ENCODE assay signal across 14 mouse cellular contexts in genomic region chr11:87761806-87762701, GRCm38 (mm10). TPM values are rescaled to one million over a fixed set of nuclear protein-coding genes. Genes with fewer than 3 reads are reported as not detected.
DNase-seq lines count a peak whose midpoint lies in the region; ATAC-seq lines count a peak whose summit lies in the region.
"Had no signal": no experiment of that assay in that cellular context is flagged by ENCODE, and none has a peak within 500 bp of the region (broad histone marks: within the 10 kb centered on the region; RNA-seq: fewer than 3 reads in every experiment).

No protein-coding gene starts in this region.

- no peak overlapping the region for H3K27ac ChIP-seq in forebrain, embryonic 11.5 days (ENCODE audit: low read depth, low read length)
- no peak overlapping the region for H3K27ac ChIP-seq in forebrain, embryonic 10.5 days
- no peak overlapping the region for H3K27ac ChIP-seq in hindbrain, embryonic 10.5 days
- peak overlapping the region; percentile 12; the same call in 1 of the 2 replicates for H3K27ac ChIP-seq in midbrain, embryonic 13.5 days

- H3K4me3 ChIP-seq in forebrain, embryonic 11.5 days (ENCODE audit: low read depth, low read length) = peak overlapping the region; percentile 1; the same call in 1 of the 2 replicates
- no peak overlapping the region for H3K4me3 ChIP-seq in forebrain, embryonic 10.5 days
- H3K4me3 ChIP-seq in hindbrain, embryonic 10.5 days = peak overlapping the region; percentile 48; the same call in 1 of the 2 replicates
- H3K4me3 ChIP-seq in midbrain, embryonic 13.5 days (replicated peaks) = peak overlapping the region; percentile 69

- peak overlapping the region; percentile 60 for H3K4me2 ChIP-seq in forebrain, embryonic 11.5 days (ENCODE audit: low read depth, low read length, severe bottlenecking)
- peak overlapping the region; percentile 94 for H3K4me2 ChIP-seq in midbrain, embryonic 13.5 days (replicated peaks)
- H3K4me2 ChIP-seq: liver, embryonic 11.5 days had no signal

- ATAC-seq in forebrain, embryonic 11.5 days (replicated peaks; ENCODE audit: low FRiP score) = no peak
- ATAC-seq in midbrain, embryonic 13.5 days = no peak

- DNase-seq in forebrain, embryonic 11.5 days (ENCODE audit: low spot score) = no peak
- DNase-seq in forebrain, embryonic 10.5 days (ENCODE audit: extremely low spot score, low spot score) = no peak
- peak; percentile 68 for DNase-seq in brain, adult 2 months (ENCODE audit: low read depth, low spot score)
- no peak for DNase-seq in hindbrain, embryonic 10.5 days (ENCODE audit: low spot score)
- no peak for DNase-seq in testis, postnatal 10 days (ENCODE audit: low spot score)
- no peak for DNase-seq in adrenal gland, adult 18-20 months (ENCODE audit: low spot score in 2 of 2)
- DNase-seq in heart, postnatal 14 days = no peak
- DNase-seq: adrenal gland, postnatal 25 days; gastrocnemius, postnatal 14 days; lung, postnatal 36 days; thymus, adult 18-20 months had no signal

- H3K4me1 ChIP-seq in forebrain, embryonic 11.5 days (replicated peaks; ENCODE audit: control insufficient read depth, insufficient read depth, low read length) = peaks cover 21% of the 10 kb centered on the region
- peaks cover 42% of the 10 kb centered on the region for H3K4me1 ChIP-seq in forebrain, embryonic 10.5 days
- peaks cover 36% of the 10 kb centered on the region for H3K4me1 ChIP-seq in hindbrain, embryonic 10.5 days (replicated peaks)
- peaks cover 60% of the 10 kb centered on the region for H3K4me1 ChIP-seq in midbrain, embryonic 13.5 days (replicated peaks)

- peaks cover 47% of the 10 kb centered on the region for H3K27me3 ChIP-seq in forebrain, embryonic 11.5 days (ENCODE audit: control insufficient read depth, insufficient read depth, low read length)
- peaks cover 79% of the 10 kb centered on the region for H3K27me3 ChIP-seq in forebrain, embryonic 10.5 days (ENCODE audit: poor library complexity, severe bottlenecking)
- H3K27me3 ChIP-seq in hindbrain, embryonic 10.5 days (ENCODE audit: insufficient read depth, poor library complexity, severe bottlenecking) = peaks cover 77% of the 10 kb centered on the region
- peaks cover 29% of the 10 kb centered on the region for H3K27me3 ChIP-seq in midbrain, embryonic 13.5 days

- intact Hi-C loops in heart, postnatal 14 days (cut with DNase I) = no loop called here

- 72% methylated on average over 14 of the region's 14 CpGs for WGBS in forebrain, embryonic 11.5 days
- WGBS in forebrain, embryonic 10.5 days = 76% methylated on average over 14 of the region's 14 CpGs
- 79% methylated on average over 14 of the region's 14 CpGs for WGBS in hindbrain, embryonic 10.5 days
- WGBS in midbrain, embryonic 13.5 days = 80% methylated on average over 14 of the region's 14 CpGs

- no peak overlapping the region for H3K9ac ChIP-seq in forebrain, embryonic 11.5 days (ENCODE audit: low read length)
- peak overlapping the region; percentile 84 for H3K9ac ChIP-seq in midbrain, embryonic 13.5 days (replicated peaks)

- no peaks in the 10 kb centered on the region for H3K9me3 ChIP-seq in forebrain, embryonic 11.5 days (ENCODE audit: control insufficient read depth, low read length)
- no peaks in the 10 kb centered on the region for H3K9me3 ChIP-seq in forebrain, embryonic 10.5 days
- H3K9me3 ChIP-seq in hindbrain, embryonic 10.5 days = no peaks in the 10 kb centered on the region
- no peaks in the 10 kb centered on the region for H3K9me3 ChIP-seq in midbrain, embryonic 13.5 days

- no peaks in the 10 kb centered on the region for H3K36me3 ChIP-seq in forebrain, embryonic 11.5 days (ENCODE audit: control insufficient read depth, insufficient read depth, low read length)
- no peaks in the 10 kb centered on the region for H3K36me3 ChIP-seq in forebrain, embryonic 10.5 days (replicated peaks)
- H3K36me3 ChIP-seq in hindbrain, embryonic 10.5 days = no peaks in the 10 kb centered on the region
- H3K36me3 ChIP-seq in midbrain, embryonic 13.5 days = peaks cover 12% of the 10 kb centered on the region

RNA-seq across cellular contexts. Expression of gene Tspoap1, which starts 1.7 kb away (rescaled TPM):
- 18.8 and 19.9 TPM in 2 replicates for polyA plus RNA-seq in forebrain, embryonic 11.5 days (2014; fragmentation: Nextera tagmentation; extraction: Ambion mirVana)
- 11.0 and 11.1 TPM in 2 replicates for polyA plus RNA-seq in forebrain, embryonic 10.5 days (2016; fragmentation: Nextera tagmentation; extraction: Ambion mirVana)
- 7.8 and 10.5 TPM in 2 replicates for polyA plus RNA-seq in hindbrain, embryonic 10.5 days (2016; fragmentation: Nextera tagmentation; extraction: Ambion mirVana)
- polyA plus RNA-seq in midbrain, embryonic 13.5 days (2015; fragmentation: Nextera tagmentation; extraction: Ambion mirVana) = 41.1 and 48.7 TPM in 2 replicates
- 1 to 10 TPM; 7.6 to 9.5 TPM for total RNA-seq in adrenal gland, adult 18-20 months (2021)
- under 1 TPM; 0.17 to 0.19 TPM for total RNA-seq in heart, postnatal 14 days (2021)
- polyA plus RNA-seq: heart, postnatal 0 days had no signal

RNA-seq across cellular contexts. Expression of gene Supt4a, which starts 24.7 kb away (rescaled TPM):
- 132 and 133 TPM in 2 replicates for polyA plus RNA-seq in forebrain, embryonic 11.5 days (2014; fragmentation: Nextera tagmentation; extraction: Ambion mirVana)
- polyA plus RNA-seq in forebrain, embryonic 10.5 days (2016; fragmentation: Nextera tagmentation; extraction: Ambion mirVana) = 153 and 160 TPM in 2 replicates
- polyA plus RNA-seq in hindbrain, embryonic 10.5 days (2016; fragmentation: Nextera tagmentation; extraction: Ambion mirVana) = 178 and 184 TPM in 2 replicates
- 165 and 177 TPM in 2 replicates for polyA plus RNA-seq in midbrain, embryonic 13.5 days (2015; fragmentation: Nextera tagmentation; extraction: Ambion mirVana)
- total RNA-seq in adrenal gland, adult 18-20 months (2021) = 10 to 100 TPM; 65.5 to 72.4 TPM
- total RNA-seq in heart, postnatal 14 days (2021) = 10 to 100 TPM; 47.8 to 51.1 TPM

RNA-seq across cellular contexts. Expression of gene Mpo, which starts 31.3 kb away (rescaled TPM):
- polyA plus RNA-seq in forebrain, embryonic 11.5 days (2014; fragmentation: Nextera tagmentation; extraction: Ambion mirVana) = 3.6 and 3.9 TPM in 2 replicates
- polyA plus RNA-seq in forebrain, embryonic 10.5 days (2016; fragmentation: Nextera tagmentation; extraction: Ambion mirVana) = 4.5 and 5.1 TPM in 2 replicates
- 2.8 and 5.0 TPM in 2 replicates for polyA plus RNA-seq in hindbrain, embryonic 10.5 days (2016; fragmentation: Nextera tagmentation; extraction: Ambion mirVana)
- polyA plus RNA-seq in midbrain, embryonic 13.5 days (2015; fragmentation: Nextera tagmentation; extraction: Ambion mirVana) = 0.31 and 0.41 TPM in 2 replicates
- total RNA-seq in adrenal gland, adult 18-20 months (2021) = not detected
- under 1 TPM in 1 of 2 experiments, not detected in 1; 0.61 TPM for total RNA-seq in heart, postnatal 14 days (2021)
- total RNA-seq: adrenal gland, postnatal 25 days; gastrocnemius, postnatal 14 days had no signal
